Comparison of ENCODE assay signal across 24 mouse cellular contexts in the genomic region with DNA sequence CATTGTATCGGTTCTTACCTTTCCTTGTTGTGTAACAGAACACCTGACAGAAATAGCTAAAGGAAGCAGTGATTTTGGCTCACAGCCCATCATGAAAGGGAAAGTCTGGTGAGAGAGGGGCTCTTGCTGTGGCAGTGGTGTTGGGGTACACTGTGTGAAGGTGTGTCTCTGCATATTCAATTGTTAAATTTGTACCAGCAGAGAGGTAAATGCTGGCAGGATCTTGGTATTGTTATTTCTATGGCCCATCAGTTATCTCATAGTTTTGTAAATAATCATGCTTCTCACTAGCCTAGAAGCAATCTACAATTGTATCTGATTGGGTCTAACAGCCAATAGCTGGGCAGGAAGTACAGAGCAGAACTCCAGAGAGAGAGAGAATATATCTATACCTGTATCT.
DNase-seq lines count a peak whose midpoint lies in the region; ATAC-seq and TF ChIP-seq lines count a peak whose summit lies in the region.
"Had no signal": no experiment of that assay in that cellular context is flagged by ENCODE, and none has a peak within 500 bp of the region (broad histone marks: within the 10 kb centered on the region; RNA-seq: fewer than 3 reads in every experiment).

No protein-coding gene starts in this region.

- no peak for TF ChIP-seq CTCF in heart, adult 2 months (IDR thresholded peaks at IDR 0.05)

- H3K27ac ChIP-seq in heart, adult 2 months, result no peak overlapping the region
- no peak overlapping the region for H3K27ac ChIP-seq in intestine, embryonic 16.5 days (ENCODE audit: low read length)

- no peaks in the 10 kb centered on the region for H3K79me2 ChIP-seq in heart, adult 2 months (replicated peaks; ENCODE audit: control insufficient read depth, insufficient read depth, low read length)

- no peaks in the 10 kb centered on the region for H3K36me3 ChIP-seq in heart, adult 2 months (ENCODE audit: control insufficient read depth, insufficient read depth, low read length)
- no peaks in the 10 kb centered on the region for H3K36me3 ChIP-seq in intestine, embryonic 16.5 days (ENCODE audit: control insufficient read depth, insufficient read depth, low read length)
- H3K36me3 ChIP-seq: G1E had no signal

- no peak for ATAC-seq in intestine, embryonic 16.5 days
- ATAC-seq: activated CD4-positive, CD25-positive, alpha-beta regulatory T cell, adult 4 months; CD4-positive, CD25-positive, alpha-beta regulatory T cell, adult 4 months; Patski had no signal

- intact Hi-C loops in heart, adult 2 months (cut with DNase I), result no loop called here

- no peak overlapping the region for H3K4me2 ChIP-seq in intestine, embryonic 16.5 days (ENCODE audit: low read depth, low read length)

- TF ChIP-seq EP300 in heart, adult 2 months (IDR thresholded peaks at IDR 0.05; ENCODE audit: insufficient read depth, low read depth, low read length), result no peak

- DNase-seq in heart, adult 11 months, result peak; percentile 7
- DNase-seq in heart, adult 2 months, result no peak
- peak; percentile 60 for DNase-seq in ES-CJ7 (ENCODE audit: low read depth, low spot score)
- peak; percentile 35 for DNase-seq in R1 (ENCODE audit: low read depth, low spot score)
- no peak for DNase-seq in c-Kit-positive CD71-positive TER-119-positive erythroid progenitor cells, embryonic 14.5 days (ENCODE audit: low spot score)
- DNase-seq: adrenal gland, adult 2 months; adrenal gland, adult 8-10 months; adrenal gland, postnatal 10 days; adrenal gland, postnatal 14 days; adrenal gland, postnatal 25 days; adrenal gland, postnatal 36 days; B cell, adult 2 months; cerebellum, adult 11 months; cerebellum, adult 11-12 months; cerebellum, adult 18-20 months; cerebellum, adult 2 months; cerebellum, adult 8-10 months; cerebellum, adult 9-10 months had no signal

- no peak for TF ChIP-seq POLR2A in heart, adult 2 months (IDR thresholded peaks at IDR 0.05; ENCODE audit: insufficient read depth, low read depth, low read length)

- H3K4me1 ChIP-seq in heart, adult 2 months (ENCODE audit: control insufficient read depth, insufficient read depth, low read length), result no peaks in the 10 kb centered on the region
- H3K4me1 ChIP-seq in intestine, embryonic 16.5 days (ENCODE audit: control insufficient read depth, insufficient read depth, low read length), result no peaks in the 10 kb centered on the region

- no peaks in the 10 kb centered on the region for H3K27me3 ChIP-seq in heart, adult 2 months (ENCODE audit: control insufficient read depth, insufficient read depth, low read length)
- no peaks in the 10 kb centered on the region for H3K27me3 ChIP-seq in intestine, embryonic 16.5 days (replicated peaks; ENCODE audit: control insufficient read depth, insufficient read depth, low read length)
- H3K27me3 ChIP-seq: CH12.LX, Patski had no signal

- H3K4me3 ChIP-seq in heart, adult 2 months, result no peak overlapping the region
- H3K4me3 ChIP-seq in intestine, embryonic 16.5 days (ENCODE audit: low read length), result no peak overlapping the region

- WGBS in heart, adult 2 months, result 88% methylated on average over 1 of the region's 1 CpGs
- 85% methylated on average over 1 of the region's 1 CpGs for WGBS in intestine, embryonic 16.5 days

- no peaks in the 10 kb centered on the region for H3K9me3 ChIP-seq in intestine, embryonic 16.5 days (ENCODE audit: control insufficient read depth, low read length)
- H3K9me3 ChIP-seq: G1E had no signal

- no peak overlapping the region for H3K9ac ChIP-seq in heart, adult 2 months (ENCODE audit: low read depth, low read length)
- H3K9ac ChIP-seq in intestine, embryonic 16.5 days (ENCODE audit: low read depth, low read length), result no peak overlapping the region

Comparison
In these comparisons a context has a peak if more than half of its experiments do, and no peak if none do; other contexts are left out.
1. DNase-seq: peak in heart, adult 11 months (single experiment), ES-CJ7 (single experiment) and R1 (single experiment); none in heart, adult 2 months (0 of 2) and c-Kit-positive CD71-positive TER-119-positive erythroid progenitor cells, embryonic 14.5 days (single experiment).